Mouse (Mus musculus): ENCODE measurements at regions not wholly inside any gene's neighbourhood (a gene's known extent, or its start where the extent isn't known, plus 50 kb on each side); places are given as distances from the start of the nearest gene placed in this dataset.
A peak's percentile ranks its signal among the peaks of the same experiment; 100 is the strongest.

DNA sequence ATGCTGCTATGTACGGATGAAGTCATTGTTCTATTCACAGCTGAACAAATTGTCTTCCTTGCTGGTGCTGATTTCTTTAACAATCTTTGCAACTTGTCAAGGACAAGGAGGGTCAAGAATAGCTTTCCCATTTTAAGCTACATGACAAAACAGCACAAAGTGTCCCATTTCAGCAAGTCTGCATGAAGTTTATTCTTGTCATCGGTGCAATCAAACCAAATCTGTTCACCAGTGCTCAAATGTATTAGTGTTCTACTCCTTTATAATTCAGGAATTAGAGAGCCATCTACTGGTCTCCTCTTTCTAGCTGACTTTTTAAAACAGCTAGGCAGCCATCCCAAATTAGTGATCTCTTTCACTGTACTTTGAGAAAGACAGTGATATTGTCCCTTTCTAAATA, 1040.8 kb downstream of the Galc start:
- ATAC-seq: no peak
- Histone ChIP-seq H3K4me1 (ENCODE audit: control insufficient read depth, insufficient read depth, low read length) (no peaks in the 10 kb centered on the region), H3K27ac (ENCODE audit: low read length) (no peak overlapping the region), H3K36me3 (ENCODE audit: control insufficient read depth, insufficient read depth, low read length) (no peaks in the 10 kb centered on the region), H3K4me2 (ENCODE audit: low read depth, low read length) (no peak overlapping the region), H3K9me3 (ENCODE audit: control insufficient read depth, low read length) (no peaks in the 10 kb centered on the region), H3K9ac (ENCODE audit: low read depth, low read length) (no peak overlapping the region), H3K27me3 (replicated peaks; ENCODE audit: control insufficient read depth, insufficient read depth, low read length) (no peaks in the 10 kb centered on the region), H3K4me3 (ENCODE audit: low read length) (no peak overlapping the region)
- WGBS: 64% methylated on average over 2 of the region's 2 CpGs

DNA sequence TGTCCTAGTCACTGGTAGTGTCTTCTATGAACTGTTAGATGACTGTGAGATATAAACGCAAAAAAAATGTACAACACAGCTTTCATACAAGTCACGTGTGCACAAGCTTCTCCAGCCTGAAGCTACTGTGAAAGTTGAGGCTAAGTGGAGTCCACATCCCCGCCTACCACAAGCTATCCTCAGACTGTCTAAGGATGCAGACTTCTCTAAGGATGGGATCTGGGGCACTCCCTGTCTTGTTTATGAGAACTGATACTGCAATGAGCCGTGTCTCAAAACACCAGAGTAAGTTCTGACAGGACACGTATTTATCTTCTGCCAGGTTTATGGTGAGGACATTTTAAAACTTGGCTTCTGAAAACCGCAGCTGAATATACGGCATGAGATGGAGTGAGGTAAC, 1041.7 kb downstream of the Galc start:
- Histone ChIP-seq H3K4me2 (ENCODE audit: low read depth, low read length) (no peak overlapping the region), H3K4me3 (ENCODE audit: low read length) (no peak overlapping the region), H3K27ac (ENCODE audit: low read length) (no peak overlapping the region), H3K36me3 (ENCODE audit: control insufficient read depth, insufficient read depth, low read length) (no peaks in the 10 kb centered on the region), H3K4me1 (ENCODE audit: control insufficient read depth, insufficient read depth, low read length) (no peaks in the 10 kb centered on the region), H3K27me3 (replicated peaks; ENCODE audit: control insufficient read depth, insufficient read depth, low read length) (no peaks in the 10 kb centered on the region), H3K9me3 (ENCODE audit: control insufficient read depth, low read length) (no peaks in the 10 kb centered on the region), H3K9ac (ENCODE audit: low read depth, low read length) (no peak overlapping the region)
- WGBS: 69% methylated on average over 7 of the region's 7 CpGs
- ATAC-seq: no peak

DNA sequence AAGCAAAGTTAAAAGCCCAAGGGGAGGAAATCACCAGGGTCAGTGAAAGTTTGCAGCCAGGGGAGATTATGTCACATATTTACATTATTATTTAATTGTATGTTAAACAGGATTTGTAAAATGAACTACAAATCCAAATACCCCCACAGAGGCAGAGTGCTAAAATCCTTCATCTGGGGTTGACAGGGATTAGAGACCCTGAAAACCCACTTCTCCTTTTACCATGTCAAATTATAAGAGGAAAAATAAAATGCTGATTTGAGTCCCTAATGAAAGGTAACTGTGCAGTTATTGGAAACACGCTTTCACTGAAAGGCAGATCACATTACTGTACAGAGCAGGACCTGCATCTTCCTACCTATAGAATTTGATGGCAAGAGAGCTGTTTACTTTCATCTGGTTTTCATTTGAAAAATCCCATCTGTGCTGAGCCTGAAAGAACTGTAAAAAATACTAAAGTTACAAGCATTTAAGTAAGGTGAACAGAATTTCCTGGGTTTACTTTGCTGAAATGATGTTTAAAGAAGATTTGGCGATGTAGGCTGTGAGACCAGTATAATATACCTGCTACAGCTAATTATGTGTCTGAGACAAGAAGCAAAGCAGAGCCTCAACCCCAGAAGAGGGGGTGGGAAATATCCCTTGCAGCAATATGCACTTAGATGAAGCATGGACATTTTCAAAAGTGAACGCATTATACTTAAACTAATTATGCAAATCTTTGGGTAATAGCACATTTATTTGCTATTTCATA, 1055.4 kb downstream of the Galc start:
- Histone ChIP-seq H3K27ac (ENCODE audit: low read length) (no peak overlapping the region), H3K9ac (ENCODE audit: low read depth, low read length) (no peak overlapping the region), H3K4me2 (ENCODE audit: low read depth, low read length) (no peak overlapping the region), H3K4me1 (ENCODE audit: control insufficient read depth, insufficient read depth, low read length) (no peaks in the 10 kb centered on the region), H3K4me3 (ENCODE audit: low read length) (no peak overlapping the region), H3K36me3 (ENCODE audit: control insufficient read depth, insufficient read depth, low read length) (no peaks in the 10 kb centered on the region), H3K9me3 (ENCODE audit: control insufficient read depth, low read length) (no peaks in the 10 kb centered on the region), H3K27me3 (replicated peaks; ENCODE audit: control insufficient read depth, insufficient read depth, low read length) (no peaks in the 10 kb centered on the region)
- no peak for ATAC-seq
- 39% methylated on average over 3 of the region's 3 CpGs for WGBS

DNA sequence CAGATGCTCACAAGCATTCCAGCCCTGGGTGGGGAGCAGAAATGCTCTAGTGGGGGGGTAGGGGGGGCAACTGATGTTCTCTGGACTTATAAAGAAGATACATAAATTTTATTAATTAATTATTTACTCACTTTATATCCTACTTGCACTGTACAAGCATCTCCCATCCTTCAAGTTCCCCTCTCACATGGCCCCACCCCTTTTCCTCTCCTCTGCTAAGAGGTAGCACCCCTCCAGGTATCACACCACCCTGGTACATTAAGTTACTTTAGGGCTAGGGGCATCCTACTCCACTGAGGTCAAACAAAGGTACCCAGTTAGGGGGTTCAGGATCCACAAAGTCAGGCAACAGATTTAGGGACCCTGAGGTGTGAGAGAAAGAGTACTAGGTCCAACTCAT, 1097.4 kb downstream of the Galc start:
- Histone ChIP-seq H3K4me3 (ENCODE audit: low read length) (no peak overlapping the region), H3K27ac (ENCODE audit: low read length) (no peak overlapping the region), H3K4me1 (ENCODE audit: control insufficient read depth, insufficient read depth, low read length) (no peaks in the 10 kb centered on the region), H3K4me2 (ENCODE audit: low read depth, low read length) (no peak overlapping the region), H3K27me3 (replicated peaks; ENCODE audit: control insufficient read depth, insufficient read depth, low read length) (no peaks in the 10 kb centered on the region), H3K36me3 (ENCODE audit: control insufficient read depth, insufficient read depth, low read length) (no peaks in the 10 kb centered on the region), H3K9ac (ENCODE audit: low read depth, low read length) (no peak overlapping the region), H3K9me3 (ENCODE audit: control insufficient read depth, low read length) (no peaks in the 10 kb centered on the region)
- ATAC-seq: no peak

DNA sequence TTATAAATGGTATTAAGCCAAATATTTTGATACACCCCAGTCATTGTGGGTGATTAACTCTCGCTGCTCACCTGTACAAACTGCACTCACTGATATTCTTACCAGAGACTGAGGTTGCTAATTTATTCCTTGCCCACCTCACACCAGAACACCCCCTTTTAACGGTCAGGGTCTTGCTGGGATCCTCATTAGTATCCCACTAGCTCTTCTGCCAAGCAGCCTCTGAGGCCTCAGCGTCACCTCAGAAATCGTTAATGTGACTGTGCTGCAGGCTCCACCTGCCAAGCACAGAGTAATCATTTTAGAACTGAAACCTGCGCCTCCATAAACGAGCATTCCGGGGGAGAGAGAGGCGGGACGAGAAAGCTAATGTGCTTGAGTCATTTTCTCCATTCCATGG, 1097.8 kb downstream of the Galc start:
- H3K9me3 ChIP-seq (ENCODE audit: control insufficient read depth, low read length): no peaks in the 10 kb centered on the region
- no peaks in the 10 kb centered on the region for H3K36me3 ChIP-seq (ENCODE audit: control insufficient read depth, insufficient read depth, low read length)
- 70% methylated on average over 9 of the region's 9 CpGs for WGBS
- ATAC-seq: no peak
- H3K27ac ChIP-seq (ENCODE audit: low read length): no peak overlapping the region
- H3K4me1 ChIP-seq (ENCODE audit: control insufficient read depth, insufficient read depth, low read length): no peaks in the 10 kb centered on the region
- no peak overlapping the region for H3K4me2 ChIP-seq (ENCODE audit: low read depth, low read length)
- H3K4me3 ChIP-seq (ENCODE audit: low read length): no peak overlapping the region
- H3K9ac ChIP-seq (ENCODE audit: low read depth, low read length): no peak overlapping the region
- H3K27me3 ChIP-seq (replicated peaks; ENCODE audit: control insufficient read depth, insufficient read depth, low read length): no peaks in the 10 kb centered on the region

DNA sequence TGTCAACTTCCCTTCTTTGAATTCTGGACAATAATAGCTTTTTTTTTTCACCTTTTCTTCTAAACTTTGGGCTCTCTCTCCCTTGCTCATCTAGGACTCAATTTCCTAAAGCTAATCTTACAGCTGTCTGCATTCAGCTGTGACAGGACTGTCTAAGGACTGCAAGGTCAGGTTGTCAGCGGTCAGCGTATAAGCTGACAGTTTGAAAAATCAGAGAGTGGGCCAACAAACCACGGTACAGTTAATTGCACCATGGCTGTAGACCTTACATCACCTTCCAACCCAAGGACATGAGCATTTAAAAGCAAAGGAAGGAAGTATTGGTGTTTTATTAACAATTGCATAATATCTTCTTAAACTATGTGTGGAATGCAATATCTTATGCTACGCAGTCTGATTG, 1100.9 kb downstream of the Galc start:
- H3K9me3 ChIP-seq (ENCODE audit: control insufficient read depth, low read length): no peaks in the 10 kb centered on the region
- WGBS: 65% methylated on average over 4 of the region's 4 CpGs
- H3K4me3 ChIP-seq (ENCODE audit: low read length): no peak overlapping the region
- H3K36me3 ChIP-seq (ENCODE audit: control insufficient read depth, insufficient read depth, low read length): no peaks in the 10 kb centered on the region
- ATAC-seq: no peak
- no peak overlapping the region for H3K4me2 ChIP-seq (ENCODE audit: low read depth, low read length)
- no peaks in the 10 kb centered on the region for H3K27me3 ChIP-seq (replicated peaks; ENCODE audit: control insufficient read depth, insufficient read depth, low read length)
- no peak overlapping the region for H3K27ac ChIP-seq (ENCODE audit: low read length)
- no peaks in the 10 kb centered on the region for H3K4me1 ChIP-seq (ENCODE audit: control insufficient read depth, insufficient read depth, low read length)
- no peak overlapping the region for H3K9ac ChIP-seq (ENCODE audit: low read depth, low read length)

DNA sequence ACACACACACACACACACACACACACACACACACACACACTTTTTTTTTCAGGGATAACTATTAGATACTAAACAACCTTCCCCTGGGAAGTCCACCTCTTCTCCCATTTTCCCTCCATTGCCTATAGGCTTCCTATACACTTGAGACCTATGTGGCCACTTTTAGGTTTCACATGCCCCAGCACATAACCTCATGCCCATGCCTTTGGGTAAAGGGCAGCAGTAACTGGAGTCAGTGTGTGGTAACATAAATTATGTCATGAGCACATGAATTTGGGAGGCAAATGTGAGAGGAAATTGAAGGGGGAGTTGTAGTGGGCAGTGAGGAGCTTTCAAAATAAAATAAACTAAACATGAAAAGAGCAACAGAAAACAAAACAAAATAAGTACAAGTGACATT, 1101.5 kb downstream of the Galc start:
- no peaks in the 10 kb centered on the region for H3K27me3 ChIP-seq (replicated peaks; ENCODE audit: control insufficient read depth, insufficient read depth, low read length)
- no peak overlapping the region for H3K4me2 ChIP-seq (ENCODE audit: low read depth, low read length)
- no peaks in the 10 kb centered on the region for H3K9me3 ChIP-seq (ENCODE audit: control insufficient read depth, low read length)
- H3K36me3 ChIP-seq (ENCODE audit: control insufficient read depth, insufficient read depth, low read length): no peaks in the 10 kb centered on the region
- H3K4me1 ChIP-seq (ENCODE audit: control insufficient read depth, insufficient read depth, low read length): no peaks in the 10 kb centered on the region
- no peak overlapping the region for H3K27ac ChIP-seq (ENCODE audit: low read length)
- no peak for ATAC-seq
- H3K4me3 ChIP-seq (ENCODE audit: low read length): no peak overlapping the region
- H3K9ac ChIP-seq (ENCODE audit: low read depth, low read length): no peak overlapping the region

DNA sequence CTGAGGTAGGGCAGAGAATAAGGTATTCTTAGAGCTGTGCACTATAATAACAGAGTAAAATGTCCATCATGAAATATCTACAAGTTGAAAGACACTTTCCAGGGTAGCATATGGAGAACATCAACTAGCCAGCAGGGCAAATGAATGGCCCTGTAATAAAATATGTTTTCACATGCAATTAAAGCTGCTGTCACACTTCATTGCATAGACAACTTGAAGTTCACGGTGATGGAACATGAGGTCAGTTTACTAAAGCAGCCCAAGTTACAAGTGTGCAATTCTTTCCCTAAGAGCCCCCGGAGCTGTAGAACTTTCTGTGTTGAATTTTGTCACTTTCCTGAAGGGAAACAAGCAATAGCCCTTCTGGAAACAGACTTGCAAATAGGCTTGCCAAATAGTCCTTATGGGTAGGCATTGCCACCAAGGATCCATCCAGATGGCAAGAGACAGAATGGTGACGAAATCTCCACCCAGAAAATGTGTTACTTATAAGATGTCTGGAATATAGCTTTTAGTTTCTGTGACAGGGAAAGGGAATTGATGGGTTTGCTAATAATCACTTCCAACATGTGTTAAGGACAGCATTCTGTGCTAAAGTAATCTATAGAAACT, 1102.7 kb downstream of the Galc start:
- no peak overlapping the region for H3K4me2 ChIP-seq (ENCODE audit: low read depth, low read length)
- no peak overlapping the region for H3K4me3 ChIP-seq (ENCODE audit: low read length)
- no peaks in the 10 kb centered on the region for H3K36me3 ChIP-seq (ENCODE audit: control insufficient read depth, insufficient read depth, low read length)
- no peaks in the 10 kb centered on the region for H3K9me3 ChIP-seq (ENCODE audit: control insufficient read depth, low read length)
- H3K9ac ChIP-seq (ENCODE audit: low read depth, low read length): no peak overlapping the region
- 57% methylated on average over 3 of the region's 3 CpGs for WGBS
- H3K27me3 ChIP-seq (replicated peaks; ENCODE audit: control insufficient read depth, insufficient read depth, low read length): no peaks in the 10 kb centered on the region
- H3K27ac ChIP-seq (ENCODE audit: low read length): no peak overlapping the region
- H3K4me1 ChIP-seq (ENCODE audit: control insufficient read depth, insufficient read depth, low read length): no peaks in the 10 kb centered on the region
- no peak for ATAC-seq

GRCm38 (mm10) chr12:97142720-97143119, 1116.5 kb downstream of the Galc start:
- no peaks in the 10 kb centered on the region for H3K36me3 ChIP-seq (ENCODE audit: control insufficient read depth, insufficient read depth, low read length)
- H3K27me3 ChIP-seq (replicated peaks; ENCODE audit: control insufficient read depth, insufficient read depth, low read length): no peaks in the 10 kb centered on the region
- H3K27ac ChIP-seq (ENCODE audit: low read length): no peak overlapping the region
- no peak overlapping the region for H3K4me2 ChIP-seq (ENCODE audit: low read depth, low read length)
- no peak for ATAC-seq
- H3K9ac ChIP-seq (ENCODE audit: low read depth, low read length): no peak overlapping the region
- H3K4me3 ChIP-seq (ENCODE audit: low read length): no peak overlapping the region
- H3K4me1 ChIP-seq (ENCODE audit: control insufficient read depth, insufficient read depth, low read length): no peaks in the 10 kb centered on the region
- H3K9me3 ChIP-seq (ENCODE audit: control insufficient read depth, low read length): no peaks in the 10 kb centered on the region
- WGBS: 69% methylated on average over 3 of the region's 3 CpGs

DNA sequence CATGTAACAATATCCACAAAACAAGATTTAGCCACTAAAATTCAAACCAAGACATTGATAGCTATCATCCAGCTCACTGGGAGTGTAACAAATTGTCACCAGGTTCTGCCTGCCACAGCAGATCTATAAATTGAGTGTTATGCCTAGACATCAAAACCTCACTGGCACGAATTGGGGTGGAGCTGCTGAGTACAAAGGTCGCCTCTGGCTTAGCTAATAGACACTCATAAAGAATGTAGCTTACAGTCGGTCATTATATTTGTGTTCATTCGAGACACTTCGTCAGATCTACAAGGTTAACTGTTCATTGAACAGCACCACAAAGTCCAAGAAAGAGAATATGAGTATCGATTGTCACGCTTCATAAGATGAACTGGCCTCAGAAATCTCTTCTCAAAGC, 1121.3 kb downstream of the Galc start:
- ATAC-seq: peak; percentile 87
- Histone ChIP-seq H3K27ac (ENCODE audit: low read length) (no peak overlapping the region), H3K4me2 (ENCODE audit: low read depth, low read length) (no peak overlapping the region), H3K36me3 (ENCODE audit: control insufficient read depth, insufficient read depth, low read length) (no peaks in the 10 kb centered on the region), H3K4me1 (ENCODE audit: control insufficient read depth, insufficient read depth, low read length) (no peaks in the 10 kb centered on the region), H3K27me3 (replicated peaks; ENCODE audit: control insufficient read depth, insufficient read depth, low read length) (no peaks in the 10 kb centered on the region), H3K9me3 (ENCODE audit: control insufficient read depth, low read length) (no peaks in the 10 kb centered on the region), H3K4me3 (ENCODE audit: low read length) (no peak overlapping the region), H3K9ac (ENCODE audit: low read depth, low read length) (no peak overlapping the region)
- 63% methylated on average over 7 of the region's 7 CpGs for WGBS
